Mouse (Mus musculus) forelimb bud, embryonic 11.5 days (tissue): ENCODE results near the gene A1bg.

ENCODE experiments used
- DNase-seq: peaks from one replicate; pipeline ENCODE4 v3.0.0-alpha.2; 2012; ENCODE audit warnings: low read depth, low spot score

The A1bg gene

DNA sequence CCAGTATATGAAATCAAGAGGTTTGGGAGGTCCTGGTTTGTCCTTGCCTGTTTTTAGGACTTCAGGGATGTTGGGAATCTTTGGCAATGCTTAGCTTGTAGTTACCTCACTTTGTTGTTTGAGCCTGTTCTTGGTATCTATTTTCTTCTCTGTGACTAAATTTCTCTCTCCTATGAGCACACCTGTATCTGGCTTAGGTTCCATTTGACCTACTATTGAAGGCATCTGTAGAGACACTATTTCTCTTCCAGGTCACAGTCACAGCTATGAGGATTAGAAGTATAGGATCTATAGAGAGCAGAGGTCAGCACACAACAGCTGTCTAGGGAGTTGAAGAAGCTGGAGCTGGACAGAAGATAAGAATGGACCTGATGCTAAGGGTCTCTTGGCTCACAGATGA, at the start of gene A1bg:
A1bg (minus strand) TSS at position 101 of the 400 bp plus-strand sequence.
- no peak for DNase-seq

DNA sequence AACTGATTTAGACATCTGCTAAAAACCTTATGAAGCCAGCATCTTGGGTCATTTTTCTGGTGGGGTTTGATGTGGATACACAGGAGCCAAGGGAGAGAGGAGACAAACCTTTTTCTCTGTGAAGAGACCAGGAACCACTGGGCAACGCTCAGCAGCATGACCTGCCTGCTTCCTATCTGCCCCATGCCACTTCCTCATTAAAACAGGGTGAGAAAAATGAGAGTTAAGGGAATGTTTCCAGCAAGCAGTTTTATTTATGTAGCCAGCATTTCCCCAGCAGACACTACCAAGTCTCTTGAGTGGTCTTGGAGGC, 45.7 kb upstream of the A1bg start:
- DNase-seq, result no peak

DNA sequence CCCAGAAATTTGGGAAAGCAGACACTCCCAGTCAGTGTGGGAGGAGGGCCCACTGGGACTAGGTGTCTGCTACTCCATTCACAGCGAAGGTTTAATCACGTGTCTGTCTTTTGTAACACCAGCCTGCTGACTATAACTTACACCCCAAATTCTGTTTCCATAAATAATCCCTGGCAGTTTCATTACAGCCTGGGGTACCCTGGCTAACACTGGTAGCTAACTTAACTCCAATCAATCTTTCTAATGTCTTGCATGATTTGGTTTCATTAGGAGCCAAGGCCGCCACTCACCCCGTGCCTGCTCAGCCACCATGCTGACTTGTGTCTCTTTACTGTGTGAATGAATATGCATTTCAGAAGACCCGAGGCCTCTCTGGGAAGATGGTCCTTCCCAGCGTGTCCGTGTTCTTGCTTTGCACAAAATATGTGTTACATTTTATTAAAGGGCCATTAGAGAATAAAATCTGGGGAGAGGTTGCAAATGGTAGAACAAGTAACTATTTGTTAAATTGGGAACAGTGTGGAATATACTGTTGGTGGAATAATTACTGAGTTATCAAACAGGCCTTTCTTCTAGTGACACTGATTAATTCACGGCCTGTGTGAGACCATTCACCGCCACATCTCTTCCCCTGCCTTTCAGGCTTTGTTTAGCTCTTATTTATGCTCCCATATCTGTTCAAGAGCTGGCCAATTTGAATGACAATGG, 45.2 kb upstream of the A1bg start:
- no peak for DNase-seq

DNA sequence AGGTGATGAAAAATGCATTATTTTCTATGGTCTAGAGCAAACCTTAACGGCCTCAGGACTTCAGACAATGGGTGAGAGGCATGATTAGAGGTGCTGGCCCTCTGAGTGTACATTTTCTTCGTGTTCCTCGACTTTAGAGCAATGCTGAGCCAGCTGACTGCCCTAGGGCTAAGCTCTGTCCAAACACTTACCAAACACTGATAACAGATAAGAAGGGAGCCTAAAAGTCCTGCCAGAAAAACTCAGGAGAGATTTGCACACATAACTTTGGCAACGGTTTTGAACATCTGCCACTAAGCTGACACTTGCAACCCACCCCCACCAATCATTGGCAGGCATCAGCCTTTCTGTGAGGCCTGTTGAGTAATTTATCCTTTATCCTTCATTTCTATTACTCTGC, 2.9 kb upstream of the A1bg start:
- no peak for DNase-seq

DNA sequence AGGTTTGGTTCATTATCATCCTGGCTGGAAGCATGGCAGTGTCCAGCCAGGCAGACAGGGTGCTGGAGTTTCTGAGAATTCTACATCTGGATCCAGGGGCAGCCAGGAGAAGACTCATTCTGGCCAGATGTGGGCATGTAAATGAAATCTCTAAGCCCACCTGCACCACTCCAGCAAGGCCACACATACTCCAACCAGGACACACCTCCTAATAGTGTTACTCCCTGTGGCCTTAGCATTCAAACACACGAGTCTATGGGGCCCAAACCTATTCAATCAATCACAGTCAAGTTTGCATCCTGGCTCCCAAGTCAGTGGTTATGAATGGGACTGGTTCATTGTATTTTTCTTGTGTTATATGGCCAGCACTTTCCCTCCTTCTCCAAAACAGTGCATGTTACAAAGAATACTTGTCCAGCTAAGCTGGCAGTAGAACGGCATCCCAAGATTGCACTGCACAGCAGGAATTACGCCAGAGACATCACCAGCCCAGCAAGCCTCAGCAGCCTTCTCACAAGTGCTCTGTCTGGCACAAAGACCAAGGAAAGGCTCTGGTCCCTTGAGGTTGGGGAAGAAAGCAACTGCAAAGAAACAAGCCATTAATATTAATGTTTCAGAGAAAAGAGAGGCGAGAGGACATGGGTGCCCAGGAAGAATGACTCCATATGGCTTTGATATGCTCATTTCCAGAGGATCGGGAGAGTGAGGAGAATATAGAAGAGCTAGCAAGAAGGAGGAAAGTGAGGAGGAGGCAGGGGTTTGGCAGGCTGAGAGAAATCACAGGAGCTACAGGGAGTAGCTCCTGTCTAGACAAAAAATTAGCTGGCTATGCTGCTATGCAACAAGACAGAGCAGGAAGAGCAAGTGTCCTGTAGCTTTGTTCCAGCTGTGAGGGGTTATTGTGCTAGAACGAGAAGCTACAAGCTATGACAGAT, 18.8 kb downstream of the A1bg start:
- DNase-seq, result no peak

DNA sequence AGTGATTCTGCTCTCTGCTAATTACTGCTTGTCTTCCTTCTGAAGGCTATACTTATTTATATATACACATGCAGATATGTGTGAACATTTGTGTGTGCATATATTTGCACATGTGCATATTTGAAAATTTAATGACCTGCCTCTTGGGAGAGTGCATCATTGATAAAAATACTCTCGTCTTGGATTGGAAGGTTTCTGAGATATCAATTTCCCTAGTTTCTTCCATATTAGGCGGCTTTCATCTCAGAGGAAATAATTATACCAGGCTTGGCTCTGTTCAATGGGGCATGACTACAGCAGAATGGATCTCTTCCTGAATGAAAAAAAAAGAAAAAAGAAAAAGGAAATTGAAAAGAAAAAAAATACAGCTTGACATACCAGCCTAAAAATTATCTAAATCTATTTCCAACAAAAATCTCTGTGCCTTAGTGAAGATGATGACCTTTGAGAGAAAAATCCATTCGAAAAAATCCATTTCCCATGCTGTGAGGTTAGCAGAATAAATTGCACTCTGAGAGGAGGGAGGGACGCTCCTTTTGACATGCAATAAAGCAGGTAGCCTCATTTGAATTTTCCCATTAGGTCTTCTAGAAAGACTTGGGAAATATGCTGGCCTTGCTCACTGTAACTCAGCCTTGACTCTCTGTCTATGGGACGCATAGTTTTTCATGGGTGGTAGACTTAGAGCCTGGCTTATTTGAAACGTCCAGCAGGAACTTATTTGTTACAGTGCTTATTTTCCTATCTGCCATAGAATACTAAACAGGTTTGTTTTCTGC, 24.4 kb downstream of the A1bg start:
- no peak for DNase-seq

DNA sequence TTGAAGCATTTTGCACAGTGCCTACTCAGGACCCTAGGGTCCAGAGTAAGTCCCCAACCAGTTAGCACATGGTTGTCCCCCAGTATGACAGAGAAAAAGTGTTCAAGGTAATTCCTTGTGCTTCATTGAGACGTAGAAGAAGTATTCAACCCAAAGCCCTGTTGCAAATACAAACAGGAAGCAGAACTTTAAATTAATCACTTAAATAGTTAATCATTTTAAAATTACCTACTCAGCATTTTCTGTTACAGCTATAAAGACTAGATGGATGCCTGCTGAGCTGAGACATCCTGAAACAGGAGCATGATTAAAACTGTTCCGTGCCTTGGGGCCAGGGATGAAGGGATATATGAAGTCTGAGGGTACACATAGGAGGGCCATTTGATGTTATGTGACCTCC, 26.8 kb downstream of the A1bg start:
- no peak for DNase-seq

DNA sequence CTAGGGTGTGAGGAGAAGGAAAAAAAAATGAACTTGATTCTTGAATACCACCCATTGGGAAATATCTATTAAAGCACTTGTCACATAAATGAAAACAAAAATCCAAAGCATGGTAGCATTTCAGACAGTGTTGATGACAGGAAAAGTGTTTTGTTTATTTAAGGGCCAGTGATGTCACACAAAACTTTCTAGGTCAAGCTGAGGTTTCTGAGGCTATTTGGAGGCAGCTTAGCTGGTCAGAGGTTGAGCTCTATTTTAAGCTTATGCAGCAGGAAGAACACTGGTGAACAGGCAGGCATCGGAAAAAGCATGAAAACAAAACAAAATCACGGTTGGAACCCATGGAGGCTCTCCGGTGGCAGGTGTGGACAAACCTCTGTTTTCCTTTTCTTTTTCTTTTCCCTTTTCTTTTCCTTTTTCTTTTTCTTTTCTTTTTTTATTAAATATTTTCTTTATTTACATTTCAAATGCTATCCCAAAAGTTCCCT, 29.8 kb downstream of the A1bg start:
- no peak for DNase-seq

DNA sequence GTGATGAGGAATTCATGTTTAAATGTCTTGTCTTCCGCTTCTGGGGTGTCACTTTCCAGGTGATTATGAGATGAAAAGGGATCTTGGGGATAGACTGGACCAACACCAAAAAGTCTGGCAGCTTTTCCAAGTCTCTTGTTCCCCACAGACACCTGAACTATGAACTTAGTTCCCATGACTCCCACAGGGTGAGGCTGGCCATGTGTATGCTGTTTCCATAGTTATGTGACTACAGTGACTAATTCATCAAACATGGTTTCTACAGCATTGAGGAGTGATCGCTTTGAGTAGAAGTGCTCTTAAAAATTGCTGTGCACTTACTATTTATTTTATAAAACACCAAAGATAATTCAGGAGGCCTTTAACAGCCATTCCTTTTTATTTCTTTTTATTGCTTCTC, 34.1 kb downstream of the A1bg start:
- no peak for DNase-seq

DNA sequence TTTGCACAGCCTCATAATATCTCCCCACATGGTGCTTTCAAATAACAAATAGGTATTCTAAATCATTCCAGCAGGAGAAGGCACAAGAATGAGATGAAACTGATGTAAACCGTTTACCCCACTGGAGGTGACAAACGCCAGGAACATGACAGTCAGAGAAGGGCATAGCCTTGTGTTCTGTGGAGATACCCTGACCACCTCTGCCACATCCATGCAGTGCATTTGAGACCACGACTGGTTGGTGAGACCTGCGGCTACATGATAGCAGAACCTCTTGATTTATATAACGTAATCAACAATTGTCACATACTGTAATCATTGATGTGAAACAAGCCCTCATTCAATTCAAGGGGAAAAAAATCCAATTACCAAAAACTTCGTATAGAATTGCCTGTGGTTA, 47.1 kb downstream of the A1bg start:
- no peak for DNase-seq

DNA sequence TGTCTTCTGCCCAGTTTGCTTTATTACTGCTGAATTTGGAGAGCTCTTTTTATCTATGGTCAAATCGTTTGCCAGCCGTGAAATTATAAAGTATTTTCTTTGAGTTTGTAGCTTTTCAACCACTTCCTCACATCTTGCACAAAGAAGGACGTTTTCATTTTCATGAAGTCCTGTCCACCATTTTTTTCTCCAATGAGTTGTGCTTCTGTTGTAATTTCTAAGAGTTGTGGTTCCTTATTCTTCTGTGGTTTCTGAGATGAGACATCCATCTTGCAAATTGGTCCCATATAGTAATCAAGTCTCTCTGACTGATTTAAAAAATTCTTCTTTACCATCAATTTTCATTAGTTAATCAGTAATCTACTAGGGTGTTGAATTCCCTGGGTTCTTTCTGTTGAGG, 60.4 kb downstream of the A1bg start:
- no peak for DNase-seq

DNA sequence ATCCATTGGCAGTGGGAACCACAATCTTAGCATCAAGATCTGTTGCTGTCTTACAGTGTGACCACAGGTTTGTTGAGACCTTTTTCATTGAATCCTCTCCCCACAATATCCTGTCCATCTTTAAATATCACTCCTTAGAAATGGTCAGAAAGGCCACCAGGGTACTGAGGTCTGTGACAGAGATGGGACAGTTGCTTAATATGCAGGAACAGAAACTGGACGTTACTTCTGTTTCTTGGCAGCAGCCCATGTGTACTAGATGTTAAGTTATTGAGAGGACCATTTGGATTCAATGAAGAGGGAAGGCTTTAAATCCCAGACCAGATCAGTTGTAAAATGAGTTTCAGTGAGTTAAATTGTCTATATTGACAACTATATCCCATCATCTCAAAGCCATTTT, 67.7 kb downstream of the A1bg start:
- no peak for DNase-seq

DNA sequence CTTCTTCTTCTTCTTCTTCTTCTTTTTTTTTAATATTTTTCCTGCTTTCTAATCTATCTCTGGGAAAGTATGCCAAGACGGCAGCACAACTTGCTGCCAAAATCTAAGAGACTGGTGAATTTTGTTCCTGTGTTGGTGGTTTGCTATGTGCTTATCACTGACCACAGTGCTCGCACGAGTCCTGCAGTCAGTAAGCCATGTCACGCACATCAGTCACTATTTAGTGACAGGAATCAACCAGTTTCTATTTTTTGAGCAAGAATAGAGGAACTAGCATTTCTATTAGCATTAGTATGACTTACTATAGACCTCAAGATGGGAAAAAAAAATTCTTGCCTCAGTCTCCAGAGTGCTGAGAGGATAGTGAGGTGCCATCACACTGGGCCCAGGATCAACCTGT, 68.7 kb downstream of the A1bg start:
- DNase-seq, result no peak

DNA sequence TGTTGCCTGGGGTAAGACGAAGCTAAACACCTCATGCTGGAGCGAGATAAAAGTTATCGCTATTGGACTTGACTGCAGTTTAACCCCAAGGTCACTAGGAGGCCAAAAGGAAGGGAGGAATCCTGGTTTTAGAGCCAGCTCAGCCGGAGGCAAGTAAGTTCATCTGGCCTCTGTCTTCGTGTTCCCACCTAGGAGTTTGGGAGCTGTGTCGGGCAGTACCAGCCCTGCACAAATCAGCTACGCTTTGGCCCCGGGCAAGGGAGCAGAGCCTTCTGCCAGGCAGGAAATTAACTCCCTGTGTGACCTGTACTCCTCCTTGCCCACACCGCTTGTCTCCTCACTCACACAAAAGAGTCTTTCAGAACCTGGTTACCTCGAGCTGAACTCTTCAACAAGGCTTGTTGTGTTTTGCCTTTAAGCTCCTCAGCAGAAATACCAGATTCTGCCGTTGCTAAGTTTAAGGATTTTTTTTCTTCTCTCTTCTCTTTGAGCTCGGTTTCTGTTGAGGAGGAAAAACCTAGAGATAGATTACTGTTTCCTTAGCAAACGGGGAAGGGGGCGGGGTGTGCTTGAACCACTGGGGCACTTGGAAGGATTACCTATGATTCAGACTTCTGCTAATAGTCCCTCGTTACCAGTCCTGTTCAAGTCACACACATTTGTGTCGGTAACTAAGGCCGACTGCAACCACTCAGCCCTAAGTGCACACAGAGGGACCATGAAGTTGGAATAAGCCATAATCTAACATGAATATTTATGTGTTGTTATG, 69.4 kb downstream of the A1bg start, which contains the start of gene Fam84b:
Fam84b (minus strand) TSS at position 548 of the 769 bp plus-strand sequence.
- peak; percentile 49 for DNase-seq

DNA sequence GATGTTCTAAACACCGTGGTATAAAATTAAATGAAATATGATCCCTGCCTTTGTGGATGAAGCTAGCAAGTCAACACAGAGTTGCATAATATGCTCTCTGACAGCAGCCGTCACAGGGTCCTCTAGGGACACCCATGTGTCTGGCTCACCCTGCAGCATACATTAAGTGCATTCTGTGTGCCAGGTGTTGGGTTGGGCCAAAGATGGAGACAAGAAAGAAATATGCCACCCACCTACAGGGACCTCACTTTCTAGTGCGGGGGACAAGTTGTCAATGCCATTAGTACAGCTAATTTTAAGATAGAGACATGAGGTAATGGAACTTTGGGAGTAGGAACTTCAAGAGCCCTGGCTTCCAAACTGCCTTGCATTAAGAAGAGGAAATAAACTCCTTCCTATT, 74.2 kb downstream of the A1bg start:
- DNase-seq, result no peak
